In genomic region chr3:21952695-21953415, GRCm38 (mm10) we compare ENCODE assay signal across 8 mouse cellular contexts.
DNase-seq lines count a peak whose midpoint lies in the region; ATAC-seq and TF ChIP-seq lines count a peak whose summit lies in the region.

No protein-coding gene starts in this region.

- H3K4me1 ChIP-seq in forebrain, embryonic 11.5 days (replicated peaks; ENCODE audit: control insufficient read depth, insufficient read depth, low read length): peaks cover under 1% of the 10 kb centered on the region; the same call in 1 of the 2 replicates
- peaks cover 11% of the 10 kb centered on the region for H3K4me1 ChIP-seq in lung, adult 2 months (ENCODE audit: control insufficient read depth, insufficient read depth, low read length)
- H3K4me1 ChIP-seq in testis, adult 2 months (ENCODE audit: control insufficient read depth, insufficient read depth, low read length): peaks cover 2% of the 10 kb centered on the region; the same call in 1 of the 2 replicates
- H3K4me1 ChIP-seq in midbrain, embryonic 15.5 days: no peaks in the 10 kb centered on the region

- TF ChIP-seq POLR2A in lung, adult 2 months (IDR thresholded peaks at IDR 0.05; ENCODE audit: borderline replicate concordance, extremely low read depth, low read depth, low read length): no peak
- TF ChIP-seq POLR2A in testis, adult 2 months (IDR thresholded peaks at IDR 0.05; ENCODE audit: control insufficient read depth, low read depth, low read length): no peak

- 0 out of 2 replicates have a peak, but pooled peaks have one; percentile 36 for ATAC-seq in forebrain, embryonic 11.5 days (replicated peaks; ENCODE audit: low FRiP score)
- no peak for ATAC-seq in midbrain, embryonic 15.5 days (replicated peaks)

- H3K36me3 ChIP-seq in forebrain, embryonic 11.5 days (ENCODE audit: control insufficient read depth, insufficient read depth, low read length): no peaks in the 10 kb centered on the region
- H3K36me3 ChIP-seq in testis, adult 2 months (ENCODE audit: control insufficient read depth, insufficient read depth, low read length): no peaks in the 10 kb centered on the region
- no peaks in the 10 kb centered on the region for H3K36me3 ChIP-seq in midbrain, embryonic 15.5 days (replicated peaks)

- H3K27me3 ChIP-seq in forebrain, embryonic 11.5 days (ENCODE audit: control insufficient read depth, insufficient read depth, low read length): no peaks in the 10 kb centered on the region
- no peaks in the 10 kb centered on the region for H3K27me3 ChIP-seq in testis, adult 2 months (ENCODE audit: control insufficient read depth, insufficient read depth, low read length)
- no peaks in the 10 kb centered on the region for H3K27me3 ChIP-seq in midbrain, embryonic 15.5 days (replicated peaks)

- WGBS in forebrain, embryonic 11.5 days: 50% methylated on average over 8 of the region's 8 CpGs
- WGBS in lung, adult 2 months: 16% methylated on average over 8 of the region's 8 CpGs
- 61% methylated on average over 8 of the region's 8 CpGs for WGBS in midbrain, embryonic 15.5 days

- H3K4me3 ChIP-seq in forebrain, embryonic 11.5 days (ENCODE audit: low read depth, low read length): no peak overlapping the region
- H3K4me3 ChIP-seq in lung, adult 2 months (replicated peaks; ENCODE audit: extremely low read depth, low read depth, low read length): no peak overlapping the region
- H3K4me3 ChIP-seq in testis, adult 2 months (ENCODE audit: control insufficient read depth, low read depth, low read length): no peak overlapping the region
- H3K4me3 ChIP-seq in midbrain, embryonic 15.5 days: no peak overlapping the region

- H3K27ac ChIP-seq in forebrain, embryonic 11.5 days (ENCODE audit: low read depth, low read length): no peak overlapping the region
- peak overlapping the region; percentile 86 for H3K27ac ChIP-seq in testis, adult 2 months (ENCODE audit: control insufficient read depth, insufficient read depth, low read depth, low read length)
- no peak overlapping the region for H3K27ac ChIP-seq in midbrain, embryonic 15.5 days

- DNase-seq in urinary bladder, adult 18-20 months (ENCODE audit: low spot score in 2 of 2): peak; percentile 33 to 70
- DNase-seq in urinary bladder, postnatal 10 days (ENCODE audit: low spot score): no peak
- DNase-seq in forebrain, embryonic 11.5 days (ENCODE audit: low spot score): no peak
- DNase-seq in heart, postnatal 4 days: peak; percentile 65
- DNase-seq in lung, adult 2 months: peak; percentile 54
- no peak for DNase-seq in cerebellum, postnatal 36 days

- TF ChIP-seq CTCF in lung, adult 2 months (IDR thresholded peaks at IDR 0.05; ENCODE audit: insufficient read depth, low read length): no peak
- TF ChIP-seq CTCF in testis, adult 2 months (IDR thresholded peaks at IDR 0.05; ENCODE audit: control insufficient read depth, insufficient read depth, insufficient replicate concordance, low read depth, low read length): no peak

- no peak overlapping the region for H3K4me2 ChIP-seq in forebrain, embryonic 11.5 days (ENCODE audit: low read depth, low read length, severe bottlenecking)
- no peak overlapping the region for H3K4me2 ChIP-seq in midbrain, embryonic 15.5 days

- H3K9me3 ChIP-seq in forebrain, embryonic 11.5 days (ENCODE audit: control insufficient read depth, low read length): no peaks in the 10 kb centered on the region
- H3K9me3 ChIP-seq in midbrain, embryonic 15.5 days: no peaks in the 10 kb centered on the region

- H3K9ac ChIP-seq in forebrain, embryonic 11.5 days (ENCODE audit: low read length): no peak overlapping the region
- no peak overlapping the region for H3K9ac ChIP-seq in midbrain, embryonic 15.5 days

Comparison
In these comparisons a context has a peak if more than half of its experiments do, and no peak if none do; other contexts are left out.
1. DNase-seq: peak in urinary bladder, adult 18-20 months (2 of 2), heart, postnatal 4 days (single experiment) and lung, adult 2 months (single experiment); none in urinary bladder, postnatal 10 days (single experiment), forebrain, embryonic 11.5 days (single experiment) and cerebellum, postnatal 36 days (0 of 2).